Mouse (Mus musculus) lung, adult 2 months (tissue): ENCODE results near the gene Matn3.

Experiments used
- CTCF ChIP-seq: fragments of 200-500 bp; IDR thresholded peaks from 2 replicates; pipeline ENCODE4 v1.5.1; 2011; ENCODE audit warnings: mild to moderate bottlenecking, low read length, control low read depth; ENCODE audit not compliant: insufficient read depth
- POLR2A ChIP-seq: fragments of 200-500 bp; IDR thresholded peaks from 2 replicates; pipeline ENCODE4 v1.6.1; 2011; ENCODE audit warnings: low read depth, mild to moderate bottlenecking, control low read depth, low read length, borderline replicate concordance; ENCODE audit errors: extremely low read depth

DNA sequence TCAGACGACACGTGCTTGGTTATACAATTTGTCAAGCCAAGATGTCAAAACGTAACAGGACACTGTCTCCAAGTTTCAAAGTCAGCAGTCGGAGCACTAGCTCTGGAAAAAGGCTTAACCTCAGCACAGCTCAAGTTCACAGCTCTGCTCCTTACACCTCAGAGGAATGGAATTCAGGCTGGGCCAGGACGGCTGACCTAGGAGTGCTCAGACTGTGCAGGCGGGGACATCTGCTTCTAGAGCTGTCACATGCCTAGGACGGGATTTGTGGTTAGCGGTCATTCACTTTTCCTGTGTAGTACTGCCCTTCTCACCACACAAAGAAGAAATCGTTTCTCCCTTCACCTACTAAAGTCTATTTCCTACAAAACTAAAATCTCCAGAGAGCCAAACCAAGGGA lies 22.1 kb downstream of the Matn3 start:
- TF ChIP-seq CTCF (no peak), POLR2A (no peak)
